Mouse (Mus musculus) CH12.LX (cell line): ENCODE results near the gene Zfp52. TPM values are rescaled to one million over a fixed set of nuclear protein-coding genes. Genes with fewer than 3 reads are reported as not detected.
A peak's percentile ranks its signal among the peaks of the same experiment; 100 is the strongest.

ENCODE experiments used
- DNase-seq: peaks from one replicate; pipeline ENCODE4 v3.0.0-alpha.2; 2013; ENCODE audit errors: extremely low read depth
- H3K27ac ChIP-seq: 2 replicates; pipeline ENCODE4 v1.5.1; 2012; ENCODE audit warnings: low read depth, mild to moderate bottlenecking, control low read depth, moderate library complexity; ENCODE audit not compliant: insufficient read depth
- H3K27me3 ChIP-seq: replicated peaks from 2 replicates; pipeline ENCODE3; 2012; ENCODE audit warnings: inconsistent platforms
- H3K36me3 ChIP-seq, 2 experiments: replicated peaks in 1 of 2; 2 replicates each; pipeline versions ENCODE3 to v1.6.1; 2012; ENCODE audit warnings: inconsistent platforms in 1 of 2, low read length in 1 of 2, mild to moderate bottlenecking in 1 of 2, mixed read lengths in 1 of 2, moderate library complexity in 1 of 2; ENCODE audit not compliant: control insufficient read depth in 1 of 2, insufficient read depth in 1 of 2
- H3K4me1 ChIP-seq, 2 experiments: 2 replicates each; pipeline ENCODE4 v1.6.1; 2012; ENCODE audit warnings: inconsistent platforms in 1 of 2, moderate library complexity in 1 of 2; ENCODE audit not compliant: insufficient read depth in 2 of 2, control insufficient read depth in 1 of 2
- H3K4me2 ChIP-seq: 2 replicates; pipeline ENCODE4 v1.6.1; 2012; ENCODE audit warnings: low read depth, mild to moderate bottlenecking, control low read depth; ENCODE audit not compliant: poor library complexity, insufficient read depth, severe bottlenecking
- H3K4me3 ChIP-seq, 3 experiments: fragments of 150-350 bp in 1 of 3; sonication (generic) in 1 of 3; replicated peaks in 1 of 3; 2 replicates each; pipeline versions ENCODE3 to v1.5.1; 2011 to 2012; ENCODE audit warnings: low read depth in 2 of 3, low read length in 2 of 3, mild to moderate bottlenecking in 2 of 3, moderate library complexity in 2 of 3, control low read depth in 1 of 3, improper control_type of control experiment in 1 of 3, inconsistent platforms in 1 of 3, mixed read lengths in 1 of 3; ENCODE audit not compliant: poor library complexity in 1 of 3
- H3K79me2 ChIP-seq: replicated peaks from 2 replicates; pipeline ENCODE4 v1.6.1; 2012; ENCODE audit warnings: mild to moderate bottlenecking, moderate library complexity; ENCODE audit not compliant: control insufficient read depth, poor library complexity, insufficient read depth, severe bottlenecking; ENCODE audit errors: extremely low read depth
- H3K9ac ChIP-seq: 2 replicates; pipeline ENCODE4 v1.6.1; 2012; ENCODE audit warnings: low read depth, mild to moderate bottlenecking, control low read depth, moderate library complexity; ENCODE audit not compliant: insufficient read depth
- H3K9me3 ChIP-seq: replicated peaks from 2 replicates; pipeline ENCODE3; 2012; ENCODE audit warnings: low read length, inconsistent platforms, mixed read lengths
- BHLHE40 ChIP-seq: IDR thresholded peaks from 2 replicates; pipeline ENCODE4 v1.6.1; 2011; ENCODE audit warnings: mild to moderate bottlenecking, low read depth, low read length, improper control_type of control experiment
- CHD2 ChIP-seq: IDR thresholded peaks from 2 replicates; pipeline ENCODE4 v1.6.1; 2011; ENCODE audit warnings: low read length, improper control_type of control experiment
- E2F4 ChIP-seq: IDR thresholded peaks from 2 replicates; pipeline ENCODE4 v1.6.1; 2011; ENCODE audit warnings: low read depth, low read length, improper control_type of control experiment; ENCODE audit not compliant: insufficient replicate concordance
- ELF1 ChIP-seq: IDR thresholded peaks from 2 replicates; pipeline ENCODE4 v1.6.1; 2014; ENCODE audit warnings: low read depth, mild to moderate bottlenecking, inconsistent platforms, low read length, improper control_type of control experiment
- HCFC1 ChIP-seq: IDR thresholded peaks from 2 replicates; pipeline ENCODE4 v1.6.1; 2012; ENCODE audit warnings: low read depth, mild to moderate bottlenecking, inconsistent platforms, low read length, improper control_type of control experiment
- JUN ChIP-seq: IDR thresholded peaks from 2 replicates; pipeline ENCODE4 v1.6.1; 2011; ENCODE audit warnings: low read depth, mild to moderate bottlenecking, low read length, improper control_type of control experiment, moderate library complexity; ENCODE audit not compliant: insufficient read depth
- MAZ ChIP-seq: IDR thresholded peaks from 2 replicates; pipeline ENCODE4 v1.6.1; 2012; ENCODE audit warnings: low read depth, mild to moderate bottlenecking, inconsistent platforms, low read length, improper control_type of control experiment, moderate library complexity
- MXI1 ChIP-seq: IDR thresholded peaks from 2 replicates; pipeline ENCODE4 v1.6.1; 2011; ENCODE audit warnings: mild to moderate bottlenecking, low read depth, low read length, improper control_type of control experiment
- NELFE ChIP-seq: IDR thresholded peaks from 2 replicates; pipeline ENCODE4 v1.6.1; 2011; ENCODE audit warnings: low read depth, low read length, improper control_type of control experiment
- PAX5 ChIP-seq: IDR thresholded peaks from 2 replicates; pipeline ENCODE4 v1.6.1; 2012; ENCODE audit warnings: low read length, inconsistent platforms, mixed read lengths
- POLR2A ChIP-seq: IDR thresholded peaks from 2 replicates; pipeline ENCODE4 v1.6.1; 2011; ENCODE audit warnings: low read depth, mild to moderate bottlenecking, improper control_type of control experiment, low read length
- SIN3A ChIP-seq: IDR thresholded peaks from 2 replicates; pipeline ENCODE4 v1.6.1; 2012; ENCODE audit warnings: low read length, improper control_type of control experiment, inconsistent platforms
- TBP ChIP-seq: conservative IDR thresholded peaks from 2 replicates; pipeline ENCODE4 v1.6.1; 2011; ENCODE audit warnings: low read depth, low read length, improper control_type of control experiment
- TCF12 ChIP-seq: IDR thresholded peaks from 2 replicates; pipeline ENCODE4 v1.6.1; 2014; ENCODE audit warnings: low read depth, mild to moderate bottlenecking, inconsistent platforms, low read length, improper control_type of control experiment
- ZKSCAN1 ChIP-seq: IDR thresholded peaks from 2 replicates; pipeline ENCODE4 v1.6.1; 2012; ENCODE audit warnings: low read depth, inconsistent platforms, low read length, improper control_type of control experiment, borderline replicate concordance
- ZMIZ1 ChIP-seq: IDR thresholded peaks from 2 replicates; pipeline ENCODE4 v1.6.1; 2012; ENCODE audit warnings: low read depth, mild to moderate bottlenecking, inconsistent platforms, low read length, improper control_type of control experiment
- dilution Hi-C: fragments of 300-500 bp; cut with MboI; formaldehyde crosslinking; loops from 2 replicates; pipeline ENCODE4 v1.14.3; 2020; ENCODE audit warnings: low sequenced_read_pairs; ENCODE audit not compliant: extremely low pct_unique_long_range_greater_than_20kb, extremely low pct_ligation_motif_present
- in situ Hi-C: fragments of 300-500 bp; cut with MboI; formaldehyde crosslinking; loops from 3 replicates; pipeline ENCODE4 v1.14.3; 2019; ENCODE audit warnings: low sequenced_read_pairs, low pct_ligation_motif_present, low pct_unique_long_range_greater_than_20kb, mixed read lengths
- polyA plus RNA-seq: library from polyadenylated mRNA; unstranded; fragments of >175 nt; gene quantifications from 2 replicates; pipeline ENCODE4 v1.2.1, GENCODE M21; 2012; ENCODE audit warnings: low read depth; ENCODE audit not compliant: insufficient read length
- total RNA-seq, 2 experiments: library from RNA; depleted of rRNA; stranded (reverse); fragments of 300-350 nt in 1 of 2; fragments of >200 nt in 1 of 2; gene quantifications; 2 replicates each; pipeline ENCODE4 v1.2.3; 2012 to 2014

Zfp52 gene
- total and polyA plus RNA-seq, 3 experiments = 5.9 to 15.4 (median 8.6) TPM

DNA sequence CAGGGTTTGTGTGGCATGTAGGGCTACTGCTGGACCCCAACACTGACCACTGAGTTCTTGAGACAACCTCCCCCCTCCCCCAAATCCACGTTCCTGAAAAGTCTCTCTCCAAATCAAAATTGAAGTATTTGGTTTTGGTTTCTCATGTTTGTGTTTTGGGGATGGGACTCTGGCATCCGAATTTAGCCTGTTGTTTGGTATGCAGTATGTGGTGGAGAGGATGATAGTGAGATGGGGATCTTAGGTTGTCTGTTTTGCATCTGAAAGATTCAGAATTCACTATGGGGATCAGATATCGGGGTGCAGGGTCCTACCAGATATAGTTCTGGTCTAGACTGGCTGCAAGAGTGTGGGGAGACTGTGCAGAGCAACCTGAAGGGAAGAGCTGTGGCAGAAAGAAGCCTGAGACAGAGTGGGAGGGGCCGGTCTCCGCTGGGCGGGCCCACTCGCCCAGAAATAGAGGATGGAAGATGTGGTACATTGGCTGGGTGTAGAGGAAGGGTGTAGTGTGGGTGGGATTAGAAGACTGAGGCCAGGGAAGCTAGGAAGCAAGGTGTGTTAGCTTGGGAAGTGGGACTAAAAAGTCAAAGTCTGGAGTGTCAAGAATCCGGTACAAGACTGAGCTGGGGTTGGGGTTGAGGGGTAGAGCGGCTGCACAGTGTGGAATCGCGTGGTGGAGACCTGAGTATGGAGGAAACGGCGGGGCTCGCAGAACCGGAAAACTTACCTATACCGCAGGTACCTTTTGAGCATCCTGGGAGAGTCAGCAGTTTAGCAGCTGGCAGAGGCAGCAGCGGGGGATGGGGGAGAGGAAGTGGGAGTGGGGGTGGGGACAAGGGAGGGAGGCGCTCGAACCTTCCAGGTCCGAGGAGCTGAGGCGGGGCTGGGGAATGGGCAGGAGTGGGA lies at the start of gene Zfp52 (continued):
- no peak for TF ChIP-seq PAX5

DNA sequence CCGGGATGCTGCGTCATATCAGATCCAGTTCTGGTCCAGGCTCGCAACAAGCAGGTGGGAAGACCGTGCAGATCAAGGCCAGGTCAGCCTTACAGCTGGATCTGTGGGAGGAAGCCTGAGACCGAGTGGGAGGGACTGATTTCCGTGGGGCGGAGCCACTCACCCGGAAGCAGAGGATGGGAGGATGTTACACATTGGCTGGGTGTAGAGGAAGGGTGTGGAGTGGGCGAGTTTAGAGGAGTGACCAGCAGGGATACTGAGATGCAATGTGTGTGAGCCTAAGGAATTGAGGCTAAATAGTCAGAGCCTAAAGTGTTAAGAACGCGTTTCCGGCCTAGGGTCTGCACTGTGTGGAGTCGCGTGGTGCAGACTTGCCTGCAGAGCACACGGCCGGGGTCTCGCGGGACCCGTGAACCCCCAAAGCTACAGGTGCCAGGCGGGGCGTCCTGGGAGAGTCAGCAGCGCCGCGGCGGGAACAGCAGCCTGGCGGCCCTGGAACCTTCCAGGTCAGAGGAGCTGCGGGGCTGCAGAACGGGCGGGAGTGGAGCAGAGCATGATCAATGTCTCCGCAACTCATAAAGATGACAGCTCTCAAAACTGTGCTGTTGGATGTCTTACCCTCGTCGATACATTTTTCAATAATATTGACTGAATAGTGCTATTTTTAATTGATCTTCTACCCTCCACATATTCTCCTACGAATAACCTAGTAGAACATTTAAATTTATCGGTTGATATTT lies 46.4 kb upstream of the Zfp52 start, which contains the start of gene Zfp53:
Gene Zfp53, plus strand, starts transcription at position 239 of the 740 bp plus-strand sequence.
- dilution Hi-C loops (no loop called here), in situ Hi-C loops (no loop called here)
- peaks cover 30% of the 10 kb centered on the region for H3K79me2 ChIP-seq
- peaks cover 2 to 14% of the 10 kb centered on the region in 2 experiments; a peak in 1 of 4 replicates for H3K4me1 ChIP-seq
- H3K27me3 ChIP-seq = peaks cover 3% of the 10 kb centered on the region
- H3K4me3 ChIP-seq = peak within 1 kb of the TSS; percentile 88 to 92 (median 92)
- H3K4me2 ChIP-seq = peak within 1 kb of the TSS; percentile 100
- peaks cover 6 to 7% of the 10 kb centered on the region in 2 experiments for H3K36me3 ChIP-seq
- H3K9me3 ChIP-seq = no peaks in the 10 kb centered on the region
- peak; percentile 92 for DNase-seq
- H3K27ac ChIP-seq = peak within 1 kb of the TSS; percentile 84
- peak within 1 kb of the TSS; percentile 79 for H3K9ac ChIP-seq
- TF ChIP-seq ZMIZ1 (0 out of 2 replicates have a peak, but pooled peaks have one; percentile 73), TCF12 (peak; percentile 13; the same call in 1 of the 2 replicates), E2F4 (no peak), PAX5 (no peak), CHD2 (peak; percentile 83), MXI1 (peak; percentile 34; the same call in 1 of the 2 replicates), MAZ (no peak), SIN3A (peak; percentile 41; the same call in 1 of the 2 replicates), ELF1 (peak; percentile 96), NELFE (peak; percentile 64), TBP (peak; percentile 88), BHLHE40 (no peak; the same call in 1 of the 2 replicates), ZKSCAN1 (no peak), HCFC1 (peak; percentile 70), POLR2A (peak; percentile 83), JUN (no peak)
